Mouse (Mus musculus): ENCODE results near the gene Psmd10.

- TF ChIP-seq CTCF (IDR thresholded peaks at IDR 0.05; ENCODE audit: low read depth) (no peak), EP300 (IDR thresholded peaks at IDR 0.05; ENCODE audit: low read depth) (no peak)
Observed at GRCm38 (mm10) chrX:140956959-140957358, 431 bp upstream of the Psmd10 start.

Measured in heart, postnatal 0 days (tissue).